Mouse (Mus musculus) limb, embryonic 14.5 days (tissue): Measurements from ENCODE around the gene Mlana. TPM values are rescaled to one million over a fixed set of nuclear protein-coding genes. Genes with fewer than 3 reads are reported as not detected.

Experiments used
- ATAC-seq: fragments of 200-750 bp; cut with Nextera tagmentation; 2 replicates; pipeline ENCODE4 v1.8.0; 2017; ENCODE audit warnings: low read depth, moderate number of reproducible peaks, moderate TSS enrichment; ENCODE audit not compliant: low FRiP score
- DNase-seq: peaks from one replicate; pipeline ENCODE4 v3.0.0-alpha.2; 2015; ENCODE audit warnings: low spot score
- H3K27ac ChIP-seq: fragments of 300-500 bp; sonication (generic); replicated peaks from 2 replicates; pipeline ENCODE4 v1.5.1; 2014; ENCODE audit warnings: low read depth, mild to moderate bottlenecking, low read length, moderate library complexity, mixed read lengths
- H3K27me3 ChIP-seq: fragments of 300-500 bp; sonication (generic); 2 replicates; pipeline ENCODE4 v1.6.1; 2014; ENCODE audit warnings: low read length, mixed read lengths; ENCODE audit not compliant: control insufficient read depth, insufficient read depth
- H3K36me3 ChIP-seq: fragments of 300-500 bp; sonication (generic); 2 replicates; pipeline ENCODE4 v1.6.1; 2014; ENCODE audit warnings: mild to moderate bottlenecking, low read length, moderate library complexity, mixed read lengths; ENCODE audit not compliant: control insufficient read depth, insufficient read depth
- H3K4me1 ChIP-seq: fragments of 300-500 bp; sonication (generic); 2 replicates; pipeline ENCODE4 v1.6.1; 2014; ENCODE audit warnings: antibody characterized with exemption, low read length, mixed read lengths; ENCODE audit not compliant: control insufficient read depth, insufficient read depth
- H3K4me2 ChIP-seq: fragments of 300-500 bp; sonication (generic); replicated peaks from 2 replicates; pipeline ENCODE4 v1.6.1; 2014; ENCODE audit warnings: low read depth, mild to moderate bottlenecking, low read length, moderate library complexity; ENCODE audit not compliant: severe bottlenecking
- H3K4me3 ChIP-seq: fragments of 300-500 bp; sonication (generic); replicated peaks from 2 replicates; pipeline ENCODE4 v1.5.1; 2014; ENCODE audit warnings: low read length
- H3K9ac ChIP-seq: fragments of 300-500 bp; sonication (generic); 2 replicates; pipeline ENCODE4 v1.6.1; 2014; ENCODE audit warnings: mild to moderate bottlenecking, low read depth, low read length, moderate library complexity; ENCODE audit not compliant: severe bottlenecking
- H3K9me3 ChIP-seq: fragments of 300-500 bp; sonication (generic); 2 replicates; pipeline ENCODE4 v1.6.1; 2016; ENCODE audit warnings: low read length; ENCODE audit not compliant: control insufficient read depth
- POLR2A ChIP-seq: fragments of 200-500 bp; IDR thresholded peaks from 2 replicates; pipeline ENCODE4 v1.8.0; 2012; ENCODE audit warnings: inconsistent platforms, mild to moderate bottlenecking, moderate library complexity, borderline replicate concordance; ENCODE audit not compliant: insufficient read depth, insufficient read length; ENCODE audit errors: extremely low read depth
- WGBS: fragments of 180-500 bp; shearing (Covaris S2); extraction: QIAGEN DNeasy Blood & Tissue Kit; methylation state at CpG from one replicate; pipeline ENCODE4 v1.1.7; 2014; 5-methylcytosine and 5-hydroxymethylcytosine counted together
- polyA plus RNA-seq, 2 experiments: library from polyadenylated mRNA; depleted of rRNA in 1 of 2; stranded (reverse) in 1 of 2; unstranded in 1 of 2; fragments of >200 nt; fragmentation: Nextera tagmentation in 1 of 2; extraction: Ambion mirVana in 1 of 2; gene quantifications; 2 replicates each; pipeline versions ENCODE4 v1.2.1 to v1.2.3; 2012 to 2014

Mlana gene
- polyA plus RNA-seq (2012; rRNA removed) (0.34 and 0.63 TPM in 2 replicates), polyA plus RNA-seq (2014; fragmentation: Nextera tagmentation; extraction: Ambion mirVana) (0.80 and 0.82 TPM in 2 replicates)

GRCm38 (mm10) chr19:29697245-29697874 lies at the start of gene Mlana:
TSS of gene Mlana (plus strand) at chr19:29697824.
- no peaks in the 10 kb centered on the region for H3K27me3 ChIP-seq
- no peaks in the 10 kb centered on the region for H3K36me3 ChIP-seq
- ATAC-seq = no peak
- H3K27ac ChIP-seq = no peak within 1 kb of the TSS
- no peak within 1 kb of the TSS for H3K4me3 ChIP-seq
- no peaks in the 10 kb centered on the region for H3K9me3 ChIP-seq
- H3K4me1 ChIP-seq = no peaks in the 10 kb centered on the region
- no peak for TF ChIP-seq POLR2A
- no peak within 1 kb of the TSS for H3K4me2 ChIP-seq
- 50% methylated on average over 3 of the region's 3 CpGs for WGBS
- no peak for DNase-seq
- no peak within 1 kb of the TSS for H3K9ac ChIP-seq

GRCm38 (mm10) chr19:29648550-29648914 lies 49.1 kb upstream of the Mlana start:
- Histone ChIP-seq H3K4me3 (peak overlapping the region; percentile 80), H3K9ac (no peak overlapping the region), H3K4me1 (peaks cover 3% of the 10 kb centered on the region; the same call in 1 of the 2 replicates), H3K27ac (no peak overlapping the region), H3K27me3 (no peaks in the 10 kb centered on the region), H3K4me2 (peak overlapping the region; percentile 60; the same call in 1 of the 2 replicates), H3K9me3 (no peaks in the 10 kb centered on the region), H3K36me3 (peaks cover 9% of the 10 kb centered on the region; the same call in 1 of the 2 replicates)
- ATAC-seq = no peak
- TF ChIP-seq POLR2A = no peak
- DNase-seq = no peak
- 30% methylated on average over 4 of the region's 4 CpGs for WGBS

GRCm38 (mm10) chr19:29649683-29650082 lies 47.9 kb upstream of the Mlana start:
- DNase-seq (no peak), ATAC-seq (no peak)
- no peak overlapping the region for H3K9ac ChIP-seq
- no peaks in the 10 kb centered on the region for H3K9me3 ChIP-seq
- TF ChIP-seq POLR2A = no peak
- 79% methylated on average over 1 of the region's 1 CpGs for WGBS
- no peak overlapping the region for H3K4me3 ChIP-seq
- H3K27me3 ChIP-seq = no peaks in the 10 kb centered on the region
- H3K4me1 ChIP-seq = peaks cover 3% of the 10 kb centered on the region; the same call in 1 of the 2 replicates
- no peak overlapping the region for H3K27ac ChIP-seq
- no peak overlapping the region for H3K4me2 ChIP-seq
- peaks cover 8% of the 10 kb centered on the region; the same call in 1 of the 2 replicates for H3K36me3 ChIP-seq

GRCm38 (mm10) chr19:29653768-29654265 lies 43.8 kb upstream of the Mlana start:
- no peak overlapping the region for H3K9ac ChIP-seq
- no peaks in the 10 kb centered on the region for H3K27me3 ChIP-seq
- no peak overlapping the region for H3K4me2 ChIP-seq
- ATAC-seq = no peak
- no peaks in the 10 kb centered on the region for H3K36me3 ChIP-seq
- H3K27ac ChIP-seq = no peak overlapping the region
- no peak for DNase-seq
- TF ChIP-seq POLR2A = no peak
- no peaks in the 10 kb centered on the region for H3K9me3 ChIP-seq
- peaks cover 10% of the 10 kb centered on the region for H3K4me1 ChIP-seq
- WGBS = 72% methylated on average over 9 of the region's 9 CpGs
- H3K4me3 ChIP-seq = no peak overlapping the region

- Histone ChIP-seq H3K4me2 (no peak overlapping the region), H3K9me3 (no peaks in the 10 kb centered on the region), H3K4me1 (peaks cover 10% of the 10 kb centered on the region), H3K4me3 (no peak overlapping the region), H3K36me3 (no peaks in the 10 kb centered on the region), H3K27ac (no peak overlapping the region), H3K9ac (no peak overlapping the region), H3K27me3 (no peaks in the 10 kb centered on the region)
- ATAC-seq = no peak
- no peak for TF ChIP-seq POLR2A
- no peak for DNase-seq
- WGBS = 15% methylated on average over 6 of the region's 6 CpGs
Observed at GRCm38 (mm10) chr19:29655148-29655547, 42.5 kb upstream of the Mlana start.
